Comparison of ENCODE assay signal across 8 mouse cellular contexts in the genomic region with DNA sequence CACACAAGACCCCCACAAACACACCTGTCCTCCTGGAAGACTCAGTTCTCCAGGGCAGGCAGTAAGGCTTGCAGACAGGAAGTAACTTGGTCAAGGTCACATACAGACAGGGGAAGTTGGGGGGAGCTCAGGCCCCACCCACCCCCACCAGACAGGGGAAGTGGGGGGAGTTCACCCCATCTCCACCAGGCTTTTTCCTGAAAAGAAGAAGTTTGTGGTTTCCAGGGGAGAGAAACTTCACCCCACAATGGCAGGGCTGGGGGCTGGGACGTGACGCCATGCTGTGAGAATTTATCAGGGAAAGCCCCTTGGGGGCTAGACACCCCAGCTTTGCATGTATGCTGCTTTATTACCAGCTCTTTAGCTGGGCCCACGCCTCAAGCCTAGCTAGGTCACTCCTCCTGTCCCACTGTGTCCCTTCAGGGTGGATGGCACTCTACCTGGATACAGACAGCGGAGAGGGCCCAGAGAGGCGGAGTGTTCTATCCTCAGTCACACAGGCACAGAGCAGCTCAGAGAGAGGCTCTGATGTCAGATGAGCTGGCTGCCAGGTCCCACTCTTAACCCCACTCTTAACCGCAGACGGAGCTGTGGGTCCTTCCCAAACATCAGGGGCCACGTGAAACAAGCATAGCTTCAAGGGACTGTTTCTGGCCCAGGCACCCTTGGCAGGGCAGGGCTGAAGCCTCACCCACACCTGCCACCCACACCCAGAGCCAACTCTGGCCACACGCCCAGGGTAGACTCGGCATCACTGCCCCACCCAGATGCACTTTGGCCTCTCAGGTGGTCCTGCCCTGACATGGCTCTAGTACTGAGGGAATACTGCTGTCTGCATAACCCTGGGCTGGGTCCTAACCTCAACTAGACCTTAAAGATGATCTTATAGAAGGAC. TPM values are rescaled to one million over a fixed set of nuclear protein-coding genes. Genes with fewer than 3 reads are reported as not detected.
DNase-seq lines count a peak whose midpoint lies in the region; ATAC-seq lines count a peak whose summit lies in the region.

No protein-coding gene starts in this region.

- H3K27ac ChIP-seq in kidney, embryonic 14.5 days (ENCODE audit: low read depth, low read length), result no peak overlapping the region
- H3K27ac ChIP-seq in brown adipose tissue, adult 24 weeks (replicated peaks; ENCODE audit: low read depth, low read length), result peak overlapping the region; percentile 46

- no peak overlapping the region for H3K9ac ChIP-seq in kidney, embryonic 14.5 days (ENCODE audit: low read depth, low read length)

- H3K27me3 ChIP-seq in kidney, embryonic 14.5 days (ENCODE audit: control insufficient read depth, insufficient read depth, low read length), result no peaks in the 10 kb centered on the region

- DNase-seq in kidney, adult 11 months, result peak; percentile 40
- peak; percentile 59 for DNase-seq in kidney, postnatal 10 days
- DNase-seq in left cerebral cortex, postnatal 36 days (ENCODE audit: low spot score in 2 of 2), result no peak
- no peak for DNase-seq in right cerebral cortex, adult 2 months (ENCODE audit: low spot score in 2 of 2)
- no peak for DNase-seq in left cerebral cortex, adult 18-20 months (ENCODE audit: low spot score in 2 of 2)

- intact Hi-C loops in left cerebral cortex, postnatal 36 days (cut with DNase I), result no loop called here

- no peaks in the 10 kb centered on the region for H3K9me3 ChIP-seq in kidney, embryonic 14.5 days (ENCODE audit: control insufficient read depth, low read length)

- ATAC-seq in kidney, embryonic 14.5 days (ENCODE audit: low FRiP score, low TSS enrichment), result no peak
- peak; percentile 14; the same call in 1 of the 2 replicates for ATAC-seq in megakaryocyte-erythroid progenitor cell, adult 5-6 weeks (replicated peaks; ENCODE audit: low FRiP score, low TSS enrichment, poor library complexity, severe bottlenecking)

- H3K4me1 ChIP-seq in kidney, embryonic 14.5 days (ENCODE audit: control insufficient read depth, insufficient read depth, low read length), result peaks cover 20% of the 10 kb centered on the region
- H3K4me1 ChIP-seq in brown adipose tissue, adult 24 weeks (ENCODE audit: control insufficient read depth, insufficient read depth, insufficient read length, low read length), result peaks cover 27% of the 10 kb centered on the region

- peaks cover 44% of the 10 kb centered on the region for H3K36me3 ChIP-seq in kidney, embryonic 14.5 days (ENCODE audit: control insufficient read depth, insufficient read depth, low read length)

- no peak overlapping the region for H3K4me3 ChIP-seq in kidney, embryonic 14.5 days (ENCODE audit: low read length)
- H3K4me3 ChIP-seq in brown adipose tissue, adult 24 weeks (ENCODE audit: insufficient read depth, low read depth, low read length), result no peak overlapping the region

- no peak overlapping the region for H3K4me2 ChIP-seq in kidney, embryonic 14.5 days (replicated peaks; ENCODE audit: low read depth, low read length)

- 73% methylated on average over 10 of the region's 10 CpGs for WGBS in kidney, embryonic 14.5 days

RNA-seq across cellular contexts. Expression of gene Vasp, which starts 5.4 kb away (rescaled TPM):
- 54.2 and 56.5 TPM in 2 replicates for polyA plus RNA-seq in kidney, embryonic 14.5 days (2014; fragmentation: Nextera tagmentation; extraction: Ambion mirVana)
- 13.4 and 19.2 TPM in 2 replicates for polyA plus RNA-seq in brown adipose tissue, adult 24 weeks (2012; ENCODE audit: insufficient read depth, insufficient read length, missing spikeins)
- 19.3 and 34.8 TPM in 2 replicates for total RNA-seq in megakaryocyte-erythroid progenitor cell, adult 5-6 weeks (2014; fragmentation: Nextera tagmentation)
- 27.9 and 53.7 TPM in 2 replicates for total RNA-seq in megakaryocyte-erythroid progenitor cell, adult 5-6 weeks (2017)
- 10 to 100 TPM; 11.2 to 13.5 TPM for total RNA-seq in left cerebral cortex, postnatal 36 days (2021)
- total RNA-seq in left cerebral cortex, adult 18-20 months (2021), result 10 to 100 TPM; 13.6 to 15.1 TPM

RNA-seq across cellular contexts. Expression of gene Ppm1n, which starts 13.7 kb away (rescaled TPM):
- polyA plus RNA-seq in kidney, embryonic 14.5 days (2014; fragmentation: Nextera tagmentation; extraction: Ambion mirVana), result not detected in 2 replicates
- polyA plus RNA-seq in brown adipose tissue, adult 24 weeks (2012; ENCODE audit: insufficient read depth, insufficient read length, missing spikeins), result not detected in 2 replicates
- not detected in 2 replicates for total RNA-seq in megakaryocyte-erythroid progenitor cell, adult 5-6 weeks (2014; fragmentation: Nextera tagmentation)
- not detected in 2 replicates for total RNA-seq in megakaryocyte-erythroid progenitor cell, adult 5-6 weeks (2017)
- total RNA-seq in left cerebral cortex, postnatal 36 days (2021), result not detected
- not detected for total RNA-seq in left cerebral cortex, adult 18-20 months (2021)

RNA-seq across cellular contexts. Expression of gene Rtn2, which starts 16.2 kb away (rescaled TPM):
- polyA plus RNA-seq in kidney, embryonic 14.5 days (2014; fragmentation: Nextera tagmentation; extraction: Ambion mirVana), result 5.4 and 5.7 TPM in 2 replicates
- 14.9 and 16.6 TPM in 2 replicates for polyA plus RNA-seq in brown adipose tissue, adult 24 weeks (2012; ENCODE audit: insufficient read depth, insufficient read length, missing spikeins)
- not detected in 2 replicates for total RNA-seq in megakaryocyte-erythroid progenitor cell, adult 5-6 weeks (2014; fragmentation: Nextera tagmentation)
- not detected in 2 replicates for total RNA-seq in megakaryocyte-erythroid progenitor cell, adult 5-6 weeks (2017)
- 100 to 1,000 TPM in 1 of 2 experiments, 10 to 100 TPM in 1; 98.6 to 121 TPM for total RNA-seq in left cerebral cortex, postnatal 36 days (2021)
- 100 to 1,000 TPM; 128 to 129 TPM for total RNA-seq in left cerebral cortex, adult 18-20 months (2021)

RNA-seq across cellular contexts. Expression of gene Opa3, which starts 38.0 kb away (rescaled TPM):
- polyA plus RNA-seq in kidney, embryonic 14.5 days (2014; fragmentation: Nextera tagmentation; extraction: Ambion mirVana), result 33.3 and 44.6 TPM in 2 replicates
- polyA plus RNA-seq in brown adipose tissue, adult 24 weeks (2012; ENCODE audit: insufficient read depth, insufficient read length, missing spikeins), result 28.9 and 29.2 TPM in 2 replicates
- total RNA-seq in megakaryocyte-erythroid progenitor cell, adult 5-6 weeks (2014; fragmentation: Nextera tagmentation), result 22.3 and 22.6 TPM in 2 replicates
- total RNA-seq in megakaryocyte-erythroid progenitor cell, adult 5-6 weeks (2017), result 17.1 and 21.2 TPM in 2 replicates
- 10 to 100 TPM; 41.0 to 45.7 TPM for total RNA-seq in left cerebral cortex, postnatal 36 days (2021)
- total RNA-seq in left cerebral cortex, adult 18-20 months (2021), result 10 to 100 TPM; 47.3 to 47.6 TPM

RNA-seq across cellular contexts. Expression of gene Fosb, which starts 43.7 kb away (rescaled TPM):
- polyA plus RNA-seq in kidney, embryonic 14.5 days (2014; fragmentation: Nextera tagmentation; extraction: Ambion mirVana), result 0.14 and 0.20 TPM in 2 replicates
- polyA plus RNA-seq in brown adipose tissue, adult 24 weeks (2012; ENCODE audit: insufficient read depth, insufficient read length, missing spikeins), result 2.7 and 48.0 TPM in 2 replicates
- total RNA-seq in megakaryocyte-erythroid progenitor cell, adult 5-6 weeks (2014; fragmentation: Nextera tagmentation), result 4.2 and 4.8 TPM in 2 replicates
- total RNA-seq in megakaryocyte-erythroid progenitor cell, adult 5-6 weeks (2017), result 52.4 and 77.0 TPM in 2 replicates
- 10 to 100 TPM; 20.6 to 22.5 TPM for total RNA-seq in left cerebral cortex, postnatal 36 days (2021)
- total RNA-seq in left cerebral cortex, adult 18-20 months (2021), result 10 to 100 TPM; 20.9 to 54.7 TPM

Comparison
In these comparisons a context has a peak if more than half of its experiments do, and no peak if none do; other contexts are left out.
1. DNase-seq: peak in kidney, adult 11 months (single experiment) and kidney, postnatal 10 days (single experiment); none in left cerebral cortex, postnatal 36 days (0 of 2), right cerebral cortex, adult 2 months (0 of 2) and left cerebral cortex, adult 18-20 months (0 of 2).
2. RNA of gene Rtn2, which starts 16.2 kb away (total RNA-seq): 128 to 129 TPM in left cerebral cortex, adult 18-20 months and 98.6 to 121 TPM in left cerebral cortex, postnatal 36 days; not detected in megakaryocyte-erythroid progenitor cell, adult 5-6 weeks; every median in the first group is over 10 times any median in the second.